Mouse (Mus musculus): ENCODE measurements around the gene Ifna9. TPM values are rescaled to one million over a fixed set of nuclear protein-coding genes. Genes with fewer than 3 reads are reported as not detected.

The Ifna9 gene
- polyA plus RNA-seq (2012; rRNA removed; ENCODE audit: low replicate concordance), result not detected in 2 replicates

DNA sequence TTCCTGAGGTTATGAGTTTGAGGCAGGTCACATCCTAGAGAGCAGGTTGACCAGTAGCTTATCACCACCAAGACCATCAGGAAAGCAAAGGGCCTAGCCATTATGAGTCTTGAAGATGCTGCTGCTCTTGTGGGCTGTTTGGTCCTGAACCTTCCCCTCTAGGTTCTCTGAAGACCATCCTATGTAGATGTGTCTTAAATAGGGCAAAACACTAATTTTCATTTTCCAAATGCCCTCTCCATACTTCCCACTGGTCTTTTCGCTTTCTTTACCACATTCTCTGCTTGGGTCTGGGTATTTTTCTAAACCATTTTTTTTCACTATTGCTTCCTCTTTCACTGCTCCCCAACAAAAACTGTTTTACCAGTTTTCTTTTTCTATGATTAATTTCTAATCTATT is at the start of gene Ifna9:
Ifna9 (minus strand) TSS at position 101 of the 400 bp plus-strand sequence.

DNA sequence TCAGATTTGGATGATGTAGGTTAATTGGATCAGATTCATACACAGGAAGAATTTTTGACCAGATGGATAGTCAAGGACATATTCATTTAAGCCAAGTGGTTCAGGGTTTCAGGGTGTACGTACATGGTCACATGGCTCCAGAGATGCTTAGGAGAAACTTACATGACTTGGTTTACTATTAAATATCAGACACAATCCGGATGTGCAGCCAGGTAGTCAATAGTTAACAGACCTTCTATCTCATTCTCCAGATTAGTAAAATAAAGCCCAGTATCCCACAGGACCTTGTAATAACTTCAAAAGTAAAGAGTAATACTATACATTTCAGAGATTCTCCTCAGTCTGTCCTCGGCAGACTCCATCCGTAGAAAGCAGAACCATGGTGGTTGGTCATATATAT is 42.1 kb upstream of the Ifna9 start, which contains the start of gene C87499:
C87499 (minus strand) TSS at position 101 of the 400 bp plus-strand sequence.

DNA sequence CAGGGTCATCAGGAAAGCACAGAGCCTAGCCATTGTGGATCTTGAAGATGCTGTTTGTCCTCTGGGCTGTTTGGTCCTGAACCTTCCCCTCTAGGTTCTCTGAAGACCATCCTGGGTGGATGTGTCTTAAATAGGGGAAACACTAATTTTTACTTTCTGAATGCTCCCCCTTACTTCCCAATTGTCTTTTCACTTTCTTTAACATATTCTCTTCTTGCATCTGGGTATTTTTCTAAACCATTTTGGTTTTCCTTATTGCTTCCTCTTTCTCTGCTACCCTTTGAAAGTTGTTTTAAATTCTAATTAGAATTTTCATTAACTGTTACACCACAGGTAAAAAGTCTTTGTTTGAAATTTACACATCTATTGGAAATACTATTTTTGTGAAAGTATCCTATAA is 11.1 kb upstream of the Ifna9 start, which contains the start of gene Ifna12:
Ifna12 (minus strand) TSS at position 101 of the 400 bp plus-strand sequence.

GRCm38 (mm10) chr4:88571698-88572097 is 20.5 kb downstream of the Ifna9 start, which contains the start of gene Ifna14:
TSS of gene Ifna14 (minus strand) at chr4:88571798.

GRCm38 (mm10) chr4:88558145-88558544 is 34.0 kb downstream of the Ifna9 start, which contains the start of gene Ifna15:
TSS of gene Ifna15 (minus strand) at chr4:88558245.

Other genes starting within 250 kb of the Ifna9 start
- gene Hacd4, start 153.5 kb downstream of the Ifna9 start, polyA plus RNA-seq (2012; rRNA removed; ENCODE audit: low replicate concordance), result 0.18 and 0.39 TPM in 2 replicates
- gene Ifnb1, start 69.6 kb downstream of the Ifna9 start, polyA plus RNA-seq (2012; rRNA removed; ENCODE audit: low replicate concordance), result not detected in 2 replicates
- gene Ifna15, start 34.1 kb downstream of the Ifna9 start, polyA plus RNA-seq (2012; rRNA removed; ENCODE audit: low replicate concordance), result not detected in 2 replicates
- gene Ifna14, start 20.6 kb downstream of the Ifna9 start, polyA plus RNA-seq (2012; rRNA removed; ENCODE audit: low replicate concordance), result not detected in 2 replicates
- not detected in 2 replicates for gene Ifna12, start 11.0 kb upstream of the Ifna9 start, polyA plus RNA-seq (2012; rRNA removed; ENCODE audit: low replicate concordance)
- not detected in 2 replicates for gene C87499, start 42.0 kb upstream of the Ifna9 start, polyA plus RNA-seq (2012; rRNA removed; ENCODE audit: low replicate concordance)
- not detected in 2 replicates for gene Ifna13, start 52.1 kb upstream of the Ifna9 start, polyA plus RNA-seq (2012; rRNA removed; ENCODE audit: low replicate concordance)
- not detected in 2 replicates for gene Ifna16, start 84.5 kb upstream of the Ifna9 start, polyA plus RNA-seq (2012; rRNA removed; ENCODE audit: low replicate concordance)
- gene Ifna2, start 91.5 kb upstream of the Ifna9 start, polyA plus RNA-seq (2012; rRNA removed; ENCODE audit: low replicate concordance), result not detected in 2 replicates
- not detected in 2 replicates for gene Ifnab, start 99.0 kb upstream of the Ifna9 start, polyA plus RNA-seq (2012; rRNA removed; ENCODE audit: low replicate concordance)
- gene Gm26566, start 129.4 kb upstream of the Ifna9 start, polyA plus RNA-seq (2012; rRNA removed; ENCODE audit: low replicate concordance), result 0.11 and 0.27 TPM in 2 replicates
- gene Klhl9, start 130.1 kb upstream of the Ifna9 start, polyA plus RNA-seq (2012; rRNA removed; ENCODE audit: low replicate concordance), result 5.4 and 7.9 TPM in 2 replicates
- gene Gm13271, start 162.5 kb upstream of the Ifna9 start, polyA plus RNA-seq (2012; rRNA removed; ENCODE audit: low replicate concordance), result not detected in 2 replicates
- not detected in 2 replicates for gene Gm13283, start 167.7 kb upstream of the Ifna9 start, polyA plus RNA-seq (2012; rRNA removed; ENCODE audit: low replicate concordance)
- gene Gm13290, start 181.4 kb upstream of the Ifna9 start, polyA plus RNA-seq (2012; rRNA removed; ENCODE audit: low replicate concordance), result not detected in 2 replicates
- not detected in 2 replicates for gene Gm13289, start 184.5 kb upstream of the Ifna9 start, polyA plus RNA-seq (2012; rRNA removed; ENCODE audit: low replicate concordance)
- not detected in 2 replicates for gene Gm13272, start 187.5 kb upstream of the Ifna9 start, polyA plus RNA-seq (2012; rRNA removed; ENCODE audit: low replicate concordance)
- gene Ifnz, start 189.7 kb upstream of the Ifna9 start, polyA plus RNA-seq (2012; rRNA removed; ENCODE audit: low replicate concordance), result not detected in 2 replicates
- not detected in 2 replicates for gene Gm13276, start 193.3 kb upstream of the Ifna9 start, polyA plus RNA-seq (2012; rRNA removed; ENCODE audit: low replicate concordance)
- gene Gm13277, start 196.2 kb upstream of the Ifna9 start, polyA plus RNA-seq (2012; rRNA removed; ENCODE audit: low replicate concordance), result not detected in 2 replicates
- gene Gm13278, start 199.2 kb upstream of the Ifna9 start, polyA plus RNA-seq (2012; rRNA removed; ENCODE audit: low replicate concordance), result not detected in 2 replicates
- not detected in 2 replicates for gene Gm13275, start 202.1 kb upstream of the Ifna9 start, polyA plus RNA-seq (2012; rRNA removed; ENCODE audit: low replicate concordance)
- not detected in 2 replicates for gene Gm13279, start 205.0 kb upstream of the Ifna9 start, polyA plus RNA-seq (2012; rRNA removed; ENCODE audit: low replicate concordance)
- gene Gm13285, start 207.3 kb upstream of the Ifna9 start, polyA plus RNA-seq (2012; rRNA removed; ENCODE audit: low replicate concordance), result not detected in 2 replicates
- gene Gm13287, start 210.9 kb upstream of the Ifna9 start, polyA plus RNA-seq (2012; rRNA removed; ENCODE audit: low replicate concordance), result 0.49 TPM in 1 of 2 replicates, not detected in the other
- not detected in 2 replicates for gene Gm13288, start 213.1 kb upstream of the Ifna9 start, polyA plus RNA-seq (2012; rRNA removed; ENCODE audit: low replicate concordance)
- gene Ifna7, start 223.8 kb upstream of the Ifna9 start, polyA plus RNA-seq (2012; rRNA removed; ENCODE audit: low replicate concordance), result not detected in 2 replicates
- gene Ifna11, start 227.6 kb upstream of the Ifna9 start, polyA plus RNA-seq (2012; rRNA removed; ENCODE audit: low replicate concordance), result not detected in 2 replicates
- not detected in 2 replicates for gene Ifna6, start 235.0 kb upstream of the Ifna9 start, polyA plus RNA-seq (2012; rRNA removed; ENCODE audit: low replicate concordance)
- not detected in 2 replicates for gene Ifna5, start 243.1 kb upstream of the Ifna9 start, polyA plus RNA-seq (2012; rRNA removed; ENCODE audit: low replicate concordance)
- not detected in 2 replicates for gene Ifna4, start 249.5 kb upstream of the Ifna9 start, polyA plus RNA-seq (2012; rRNA removed; ENCODE audit: low replicate concordance)

Measured in duodenum, adult 2 months (tissue).